Mouse (Mus musculus): ENCODE data around the gene Gm11549. TPM values are rescaled to one million over a fixed set of nuclear protein-coding genes. Genes with fewer than 3 reads are reported as not detected.

Gene Gm11549
- 1.0 and 1.2 TPM in 2 replicates for polyA plus RNA-seq (2015; fragmentation: Nextera tagmentation; extraction: Ambion mirVana)

- WGBS = under 1% methylated on average over 51 of the region's 51 CpGs
- H3K9ac ChIP-seq (replicated peaks) = peak within 1 kb of the TSS; percentile 52
- H3K4me3 ChIP-seq (replicated peaks) = peak within 1 kb of the TSS; percentile 50
- no peaks in the 10 kb centered on the region for H3K36me3 ChIP-seq
- ATAC-seq (ENCODE audit: low FRiP score) = peak; percentile 86
- peaks cover 23% of the 10 kb centered on the region for H3K27me3 ChIP-seq (replicated peaks)
- H3K4me2 ChIP-seq = peak within 1 kb of the TSS; percentile 98
- H3K9me3 ChIP-seq (replicated peaks) = no peaks in the 10 kb centered on the region
- H3K27ac ChIP-seq (replicated peaks) = no peak within 1 kb of the TSS
- peaks cover 10% of the 10 kb centered on the region; the same call in 1 of the 2 replicates for H3K4me1 ChIP-seq
These were observed at the start of gene Gm11549 for GRCm38 (mm10) chr3:36521073-36522060. Gene Gm11549 (minus strand): TSS chr3:36521813.

- WGBS = 84% methylated on average over 5 of the region's 5 CpGs
- H3K36me3 ChIP-seq = peaks cover 36% of the 10 kb centered on the region
- H3K4me2 ChIP-seq = peak overlapping the region; percentile 7
- ATAC-seq (ENCODE audit: low FRiP score) = no peak
- no peaks in the 10 kb centered on the region for H3K27me3 ChIP-seq (replicated peaks)
- no peaks in the 10 kb centered on the region for H3K9me3 ChIP-seq (replicated peaks)
- no peak overlapping the region for H3K27ac ChIP-seq (replicated peaks)
- H3K4me3 ChIP-seq (replicated peaks) = no peak overlapping the region
- H3K4me1 ChIP-seq = peaks cover 12% of the 10 kb centered on the region
- no peak overlapping the region for H3K9ac ChIP-seq (replicated peaks)
These were observed 48.2 kb upstream of the Gm11549 start for GRCm38 (mm10) chr3:36569836-36570235.

GRCm38 (mm10) chr3:36563666-36564065, 42.1 kb upstream of the Gm11549 start:
- ATAC-seq (ENCODE audit: low FRiP score) = no peak
- H3K4me1 ChIP-seq = no peaks in the 10 kb centered on the region
- H3K4me2 ChIP-seq = no peak overlapping the region
- H3K27ac ChIP-seq (replicated peaks) = no peak overlapping the region
- H3K36me3 ChIP-seq = peaks cover 84% of the 10 kb centered on the region
- H3K4me3 ChIP-seq (replicated peaks) = no peak overlapping the region
- WGBS = 93% methylated on average over 3 of the region's 3 CpGs
- no peaks in the 10 kb centered on the region for H3K27me3 ChIP-seq (replicated peaks)
- H3K9ac ChIP-seq (replicated peaks) = no peak overlapping the region
- no peaks in the 10 kb centered on the region for H3K9me3 ChIP-seq (replicated peaks)

- no peak for ATAC-seq (ENCODE audit: low FRiP score)
- Histone ChIP-seq H3K36me3 (peaks cover 88% of the 10 kb centered on the region), H3K4me2 (no peak overlapping the region), H3K27ac (replicated peaks) (no peak overlapping the region), H3K9me3 (replicated peaks) (no peaks in the 10 kb centered on the region), H3K4me3 (replicated peaks) (no peak overlapping the region), H3K4me1 (no peaks in the 10 kb centered on the region), H3K27me3 (replicated peaks) (no peaks in the 10 kb centered on the region), H3K9ac (replicated peaks) (no peak overlapping the region)
- 93% methylated on average over 4 of the region's 4 CpGs for WGBS
These were observed 38.0 kb upstream of the Gm11549 start for GRCm38 (mm10) chr3:36559606-36560005.

GRCm38 (mm10) chr3:36557601-36558000, 36.0 kb upstream of the Gm11549 start:
- ATAC-seq (ENCODE audit: low FRiP score) = no peak
- Histone ChIP-seq H3K9ac (replicated peaks) (no peak overlapping the region), H3K9me3 (replicated peaks) (no peaks in the 10 kb centered on the region), H3K36me3 (peaks cover 74% of the 10 kb centered on the region), H3K4me2 (no peak overlapping the region), H3K4me3 (replicated peaks) (no peak overlapping the region), H3K4me1 (peaks cover 5% of the 10 kb centered on the region; the same call in 1 of the 2 replicates), H3K27ac (replicated peaks) (no peak overlapping the region), H3K27me3 (replicated peaks) (no peaks in the 10 kb centered on the region)
- WGBS = 97% methylated on average over 1 of the region's 1 CpGs

GRCm38 (mm10) chr3:36552406-36553047, 30.9 kb upstream of the Gm11549 start, which contains the start of gene Exosc9:
Gene Exosc9 (plus strand): TSS chr3:36552606.
- Histone ChIP-seq H3K4me1 (peaks cover 14% of the 10 kb centered on the region), H3K9me3 (replicated peaks) (no peaks in the 10 kb centered on the region), H3K36me3 (peaks cover 31% of the 10 kb centered on the region), H3K27ac (replicated peaks) (peak within 1 kb of the TSS; percentile 79), H3K27me3 (replicated peaks) (no peaks in the 10 kb centered on the region), H3K4me3 (replicated peaks) (peak within 1 kb of the TSS; percentile 89), H3K4me2 (peak within 1 kb of the TSS; percentile 74), H3K9ac (replicated peaks) (peak within 1 kb of the TSS; percentile 78)
- peak; percentile 98 for ATAC-seq (ENCODE audit: low FRiP score)
- under 1% methylated on average over 39 of the region's 39 CpGs for WGBS

GRCm38 (mm10) chr3:36551851-36552384, 30.3 kb upstream of the Gm11549 start:
- Histone ChIP-seq H3K27ac (replicated peaks) (peak overlapping the region; percentile 79), H3K9ac (replicated peaks) (peak overlapping the region; percentile 78), H3K4me1 (peaks cover 14% of the 10 kb centered on the region), H3K4me2 (peak overlapping the region; percentile 74), H3K27me3 (replicated peaks) (no peaks in the 10 kb centered on the region), H3K9me3 (replicated peaks) (no peaks in the 10 kb centered on the region), H3K4me3 (replicated peaks) (peak overlapping the region; percentile 89), H3K36me3 (peaks cover 25% of the 10 kb centered on the region)
- peak; percentile 76 for ATAC-seq (ENCODE audit: low FRiP score)
- WGBS = 11% methylated on average over 12 of the region's 12 CpGs

- Histone ChIP-seq H3K4me1 (peaks cover 14% of the 10 kb centered on the region), H3K36me3 (peaks cover 21% of the 10 kb centered on the region), H3K27me3 (replicated peaks) (no peaks in the 10 kb centered on the region), H3K9ac (replicated peaks) (peak overlapping the region; percentile 78), H3K4me2 (peak overlapping the region; percentile 74), H3K27ac (replicated peaks) (peak overlapping the region; percentile 79), H3K4me3 (replicated peaks) (peak overlapping the region; percentile 89), H3K9me3 (replicated peaks) (no peaks in the 10 kb centered on the region)
- peak; percentile 15; the same call in 1 of the 2 replicates for ATAC-seq (ENCODE audit: low FRiP score)
- WGBS = 10% methylated on average over 9 of the region's 9 CpGs
These were observed 29.7 kb upstream of the Gm11549 start for GRCm38 (mm10) chr3:36551343-36551742.

GRCm38 (mm10) chr3:36544961-36545360, 23.3 kb upstream of the Gm11549 start:
- no peak overlapping the region for H3K4me3 ChIP-seq (replicated peaks)
- no peaks in the 10 kb centered on the region for H3K4me1 ChIP-seq
- no peaks in the 10 kb centered on the region for H3K27me3 ChIP-seq (replicated peaks)
- H3K9me3 ChIP-seq (replicated peaks) = no peaks in the 10 kb centered on the region
- H3K9ac ChIP-seq (replicated peaks) = no peak overlapping the region
- 75% methylated on average over 3 of the region's 3 CpGs for WGBS
- H3K4me2 ChIP-seq = no peak overlapping the region
- H3K36me3 ChIP-seq = no peaks in the 10 kb centered on the region
- no peak overlapping the region for H3K27ac ChIP-seq (replicated peaks)
- no peak for ATAC-seq (ENCODE audit: low FRiP score)

- H3K27me3 ChIP-seq (replicated peaks) = no peaks in the 10 kb centered on the region
These were observed 19.8 kb upstream of the Gm11549 start for GRCm38 (mm10) chr3:36541399-36541798.

GRCm38 (mm10) chr3:36540756-36541155, 19.1 kb upstream of the Gm11549 start:
- Histone ChIP-seq H3K4me1 (no peaks in the 10 kb centered on the region), H3K36me3 (no peaks in the 10 kb centered on the region), H3K9me3 (replicated peaks) (no peaks in the 10 kb centered on the region), H3K27ac (replicated peaks) (no peak overlapping the region), H3K9ac (replicated peaks) (no peak overlapping the region), H3K27me3 (replicated peaks) (no peaks in the 10 kb centered on the region), H3K4me3 (replicated peaks) (no peak overlapping the region), H3K4me2 (no peak overlapping the region)
- ATAC-seq (ENCODE audit: low FRiP score) = no peak
- 74% methylated on average over 2 of the region's 2 CpGs for WGBS

More at GRCm38 (mm10) chr3:36541399-36541798, 19.8 kb upstream of the Gm11549 start:
- H3K4me1 ChIP-seq = no peaks in the 10 kb centered on the region
- H3K4me3 ChIP-seq (replicated peaks) = no peak overlapping the region
- no peak overlapping the region for H3K9ac ChIP-seq (replicated peaks)
- WGBS = 88% methylated on average over 2 of the region's 2 CpGs
- H3K4me2 ChIP-seq = no peak overlapping the region
- H3K36me3 ChIP-seq = no peaks in the 10 kb centered on the region
- ATAC-seq (ENCODE audit: low FRiP score) = no peak
- no peak overlapping the region for H3K27ac ChIP-seq (replicated peaks)
- H3K9me3 ChIP-seq (replicated peaks) = no peaks in the 10 kb centered on the region

Measured in neural tube, embryonic 15.5 days (tissue).